26 mouse cellular contexts compared by ENCODE assay signal in the genomic region with DNA sequence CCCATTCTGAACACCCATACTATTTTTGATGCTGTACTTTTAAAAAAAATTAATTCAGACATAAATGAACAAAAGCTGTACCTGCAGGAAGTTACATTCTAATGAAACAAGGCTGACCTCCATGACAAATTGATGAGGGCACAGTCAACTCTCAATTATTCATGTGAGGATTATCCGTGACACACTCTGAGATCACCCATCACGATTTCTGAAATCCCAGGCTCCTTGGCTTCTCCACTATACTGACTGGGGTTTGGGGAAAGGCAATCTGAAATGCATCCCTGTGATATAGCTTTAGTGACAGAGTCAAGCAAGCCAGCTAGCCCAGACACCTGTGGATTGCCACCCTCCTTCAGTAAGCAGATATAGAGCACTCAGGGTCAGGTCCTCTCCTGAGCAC.
"Had no signal": no experiment of that assay in that cellular context is flagged by ENCODE, and none has a peak within 500 bp of the region (broad histone marks: within the 10 kb centered on the region; RNA-seq: fewer than 3 reads in every experiment).

No protein-coding gene starts in this region.

- H3K27me3 ChIP-seq: heart, embryonic 12.5 days; hindbrain, embryonic 13.5 days; intestine, embryonic 15.5 days; limb, embryonic 12.5 days; liver, embryonic 13.5 days had no signal

- H3K4me1 ChIP-seq: heart, embryonic 10.5 days; heart, embryonic 12.5 days; hindbrain, embryonic 10.5 days; intestine, embryonic 15.5 days; limb, embryonic 10.5 days; limb, embryonic 12.5 days; liver, embryonic 13.5 days had no signal

- H3K4me2 ChIP-seq: heart, embryonic 12.5 days; hindbrain, embryonic 13.5 days; intestine, embryonic 15.5 days; limb, embryonic 12.5 days; liver, embryonic 11.5 days; liver, embryonic 13.5 days had no signal

- H3K27ac ChIP-seq: gastrocnemius, adult 2 months; heart, embryonic 10.5 days; hindbrain, embryonic 10.5 days; hindbrain, embryonic 13.5 days; intestine, embryonic 15.5 days; layer of hippocampus, adult 2 months; left cerebral cortex, adult 2 months; limb, embryonic 10.5 days; limb, embryonic 12.5 days; liver, embryonic 13.5 days had no signal

- H3K9ac ChIP-seq: heart, embryonic 12.5 days; hindbrain, embryonic 13.5 days; intestine, embryonic 15.5 days; limb, embryonic 12.5 days; liver, embryonic 13.5 days had no signal

- H3K36me3 ChIP-seq: heart, embryonic 10.5 days; heart, embryonic 12.5 days; hindbrain, embryonic 10.5 days; hindbrain, embryonic 13.5 days; intestine, embryonic 15.5 days; limb, embryonic 10.5 days; limb, embryonic 12.5 days; liver, embryonic 13.5 days had no signal

- H3K4me3 ChIP-seq: gastrocnemius, adult 2 months; heart, embryonic 10.5 days; heart, embryonic 12.5 days; hindbrain, embryonic 10.5 days; hindbrain, embryonic 13.5 days; intestine, embryonic 15.5 days; layer of hippocampus, adult 2 months; left cerebral cortex, adult 2 months; limb, embryonic 10.5 days; limb, embryonic 12.5 days; liver, embryonic 13.5 days had no signal

- H3K9me3 ChIP-seq: heart, embryonic 10.5 days; heart, embryonic 12.5 days; hindbrain, embryonic 10.5 days; hindbrain, embryonic 13.5 days; intestine, embryonic 15.5 days; limb, embryonic 10.5 days; limb, embryonic 12.5 days; liver, embryonic 13.5 days had no signal

- ATAC-seq: hindbrain, embryonic 16.5 days; inflammation-experienced regulatory T-cells, adult 6 months; intestine, embryonic 15.5 days; intestine, postnatal 0 days had no signal

- DNase-seq: gastrocnemius, adult 2 months; gastrocnemius, postnatal 10 days; gastrocnemius, postnatal 25 days; heart, adult 18-20 months; heart, postnatal 10 days; heart, postnatal 4 days; kidney, adult 18-20 months; kidney, adult 8-10 months; kidney, postnatal 10 days; kidney, postnatal 25 days; kidney, postnatal 4 days; liver; liver, embryonic 13.5 days had no signal
